Mouse (Mus musculus): Measurements from ENCODE around the gene Ahsa1. TPM values are rescaled to one million over a fixed set of nuclear protein-coding genes. Genes with fewer than 3 reads are reported as not detected.

Gene Ahsa1
- 218 and 222 TPM in 2 replicates for polyA plus RNA-seq (2016; fragmentation: Nextera tagmentation; extraction: Ambion mirVana)

DNA sequence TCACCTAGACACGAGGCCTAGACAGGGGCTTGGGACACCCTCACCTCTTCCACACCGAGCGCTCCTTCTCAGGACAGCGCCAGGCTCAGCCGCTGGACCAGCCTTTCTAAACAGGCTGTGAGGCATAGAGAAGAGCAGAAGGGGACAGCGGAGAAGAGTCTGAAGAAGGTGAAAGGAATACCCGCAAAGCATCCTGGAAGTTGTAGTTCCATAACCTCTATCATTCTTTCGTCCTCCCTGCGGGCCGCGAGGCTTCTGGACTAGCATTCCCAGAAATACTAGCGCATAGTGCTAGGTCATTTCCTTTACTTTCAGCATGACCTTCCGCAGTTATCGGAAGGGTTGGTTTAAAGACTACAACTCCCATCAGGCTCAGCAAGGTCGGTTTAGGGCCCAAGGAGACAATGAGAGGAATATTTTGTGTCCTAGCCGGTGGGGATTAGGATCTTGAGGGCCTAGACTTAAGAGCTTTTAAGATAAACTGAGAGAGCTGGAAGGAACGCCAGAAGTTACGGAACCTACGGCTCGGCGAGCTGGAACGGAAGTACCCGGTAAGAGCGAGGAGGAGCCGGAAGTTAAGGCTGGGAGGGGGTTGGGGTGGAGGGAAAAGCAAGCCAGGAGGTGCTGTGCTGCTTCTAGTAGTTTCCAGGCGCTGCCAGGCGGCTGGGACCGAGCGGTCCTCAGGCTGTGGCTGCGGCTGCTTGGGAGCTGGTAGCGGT lies at the start of gene Ahsa1, which contains the start of gene Vipas39:
TSS of gene Ahsa1 (plus strand) at position 372 of the 719 bp plus-strand sequence.
TSS of gene Vipas39 (minus strand) at position 149 of the 719 bp plus-strand sequence.
- ATAC-seq (ENCODE audit: insufficient number of reproducible peaks, insufficient read depth, low FRiP score, low TSS enrichment), result peak; percentile 98
- H3K27me3 ChIP-seq, result no peaks in the 10 kb centered on the region

DNA sequence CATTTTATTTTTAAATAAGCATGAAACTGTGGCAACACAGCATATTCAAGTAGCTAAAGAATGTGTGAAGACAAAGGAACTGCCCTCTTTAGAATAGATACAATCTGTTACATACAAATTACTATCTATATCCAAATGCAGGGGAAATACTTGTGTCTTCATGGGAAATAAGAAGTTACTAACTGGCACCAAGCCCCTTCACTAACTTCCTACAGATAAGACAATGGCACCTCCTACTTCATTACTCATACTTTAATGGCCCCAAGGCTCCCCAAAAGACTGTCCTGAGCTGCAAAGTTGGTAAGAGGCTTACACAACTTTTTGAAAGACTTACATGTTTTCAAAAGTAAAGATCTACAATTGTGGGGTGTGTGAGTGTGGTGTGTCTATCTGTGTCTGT lies 48.7 kb upstream of the Ahsa1 start:
- no peak overlapping the region for H3K27ac ChIP-seq
- no peak for ATAC-seq (ENCODE audit: insufficient number of reproducible peaks, insufficient read depth, low FRiP score, low TSS enrichment)

More for the DNA sequence above, at the start of gene Ahsa1, which contains the start of gene Vipas39:
- H3K36me3 ChIP-seq, result peaks cover 40% of the 10 kb centered on the region
- H3K9me3 ChIP-seq, result no peaks in the 10 kb centered on the region
- peaks cover 13% of the 10 kb centered on the region for H3K4me1 ChIP-seq
- peak within 1 kb of the TSS; percentile 87 for H3K27ac ChIP-seq
- WGBS, result under 1% methylated on average over 31 of the region's 31 CpGs
- H3K4me2 ChIP-seq (replicated peaks), result peak within 1 kb of the TSS; percentile 67
- H3K9ac ChIP-seq, result peak within 1 kb of the TSS; percentile 90
- H3K4me3 ChIP-seq, result peak within 1 kb of the TSS; percentile 75

GRCm38 (mm10) chr12:87219362-87219761 lies 46.9 kb upstream of the Ahsa1 start:
- Histone ChIP-seq H3K9ac (no peak overlapping the region), H3K36me3 (no peaks in the 10 kb centered on the region), H3K9me3 (no peaks in the 10 kb centered on the region), H3K4me2 (replicated peaks) (no peak overlapping the region), H3K27me3 (no peaks in the 10 kb centered on the region), H3K4me3 (no peak overlapping the region), H3K4me1 (no peaks in the 10 kb centered on the region; the same call in 1 of the 2 replicates), H3K27ac (no peak overlapping the region)
- 70% methylated on average over 7 of the region's 7 CpGs for WGBS
- no peak for ATAC-seq (ENCODE audit: insufficient number of reproducible peaks, insufficient read depth, low FRiP score, low TSS enrichment)

More for the DNA sequence above, 48.7 kb upstream of the Ahsa1 start:
- no peaks in the 10 kb centered on the region; the same call in 1 of the 2 replicates for H3K4me1 ChIP-seq
- H3K4me3 ChIP-seq, result no peak overlapping the region
- H3K9me3 ChIP-seq, result no peaks in the 10 kb centered on the region
- no peak overlapping the region for H3K9ac ChIP-seq
- H3K4me2 ChIP-seq (replicated peaks), result no peak overlapping the region
- H3K36me3 ChIP-seq, result no peaks in the 10 kb centered on the region
- no peaks in the 10 kb centered on the region for H3K27me3 ChIP-seq

- WGBS, result 69% methylated on average over 10 of the region's 10 CpGs
- no peaks in the 10 kb centered on the region for H3K4me1 ChIP-seq
- H3K27me3 ChIP-seq, result no peaks in the 10 kb centered on the region
- H3K27ac ChIP-seq, result no peak overlapping the region
- H3K36me3 ChIP-seq, result no peaks in the 10 kb centered on the region
- no peak overlapping the region for H3K4me2 ChIP-seq (replicated peaks)
- H3K9me3 ChIP-seq, result no peaks in the 10 kb centered on the region
- H3K4me3 ChIP-seq, result no peak overlapping the region
- ATAC-seq (ENCODE audit: insufficient number of reproducible peaks, insufficient read depth, low FRiP score, low TSS enrichment), result no peak
- no peak overlapping the region for H3K9ac ChIP-seq
These were observed 41.3 kb upstream of the Ahsa1 start for GRCm38 (mm10) chr12:87224950-87225349.

DNA sequence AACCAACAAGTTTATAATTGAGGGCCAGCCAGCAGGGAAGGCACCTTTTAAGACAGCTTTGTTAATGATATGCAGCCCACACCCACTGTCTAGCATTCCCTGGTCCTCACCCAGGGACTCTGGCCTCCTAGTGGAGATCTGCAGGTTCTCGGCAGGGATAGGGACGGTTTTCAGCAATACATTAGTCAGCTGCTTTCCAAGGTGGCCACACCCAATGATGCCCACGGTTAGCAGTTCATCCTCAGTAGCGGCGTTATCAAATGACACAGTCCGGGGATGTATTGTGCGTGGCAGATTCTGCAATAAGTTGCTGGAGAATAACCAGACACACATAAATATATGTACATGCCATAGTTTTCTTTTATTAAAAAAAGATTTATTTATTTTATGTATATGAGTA lies 39.5 kb upstream of the Ahsa1 start:
- H3K36me3 ChIP-seq, result no peaks in the 10 kb centered on the region
- ATAC-seq (ENCODE audit: insufficient number of reproducible peaks, insufficient read depth, low FRiP score, low TSS enrichment), result no peak
- no peak overlapping the region for H3K9ac ChIP-seq
- H3K4me1 ChIP-seq, result no peaks in the 10 kb centered on the region
- H3K27me3 ChIP-seq, result no peaks in the 10 kb centered on the region
- no peak overlapping the region for H3K4me3 ChIP-seq
- no peak overlapping the region for H3K27ac ChIP-seq
- no peaks in the 10 kb centered on the region for H3K9me3 ChIP-seq
- no peak overlapping the region for H3K4me2 ChIP-seq (replicated peaks)
- WGBS, result 74% methylated on average over 7 of the region's 7 CpGs

DNA sequence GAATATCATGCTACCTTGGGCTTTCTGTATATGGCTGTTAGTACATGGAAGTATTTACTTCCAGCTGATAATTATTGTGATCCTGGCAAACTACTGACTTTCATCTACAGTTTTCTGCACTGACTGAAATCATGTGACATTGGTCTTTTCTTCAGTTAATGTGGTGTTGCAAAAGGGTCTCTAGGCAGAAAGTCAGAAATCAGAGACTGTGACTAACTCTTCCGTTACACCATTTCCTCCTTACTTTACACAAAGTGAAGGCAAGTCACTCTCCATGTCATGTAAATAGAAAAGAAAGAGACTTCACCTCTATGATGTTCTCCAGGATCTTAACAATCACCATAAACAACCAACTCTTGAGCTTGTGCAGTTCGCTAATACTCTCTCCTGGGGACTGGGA lies 36.6 kb upstream of the Ahsa1 start:
- H3K27ac ChIP-seq, result no peak overlapping the region
- H3K27me3 ChIP-seq, result no peaks in the 10 kb centered on the region
- H3K9ac ChIP-seq, result no peak overlapping the region
- WGBS, result 78% methylated on average over 2 of the region's 2 CpGs
- H3K4me3 ChIP-seq, result no peak overlapping the region
- H3K4me1 ChIP-seq, result no peaks in the 10 kb centered on the region
- H3K4me2 ChIP-seq (replicated peaks), result no peak overlapping the region
- no peak for ATAC-seq (ENCODE audit: insufficient number of reproducible peaks, insufficient read depth, low FRiP score, low TSS enrichment)
- no peaks in the 10 kb centered on the region for H3K36me3 ChIP-seq
- no peaks in the 10 kb centered on the region for H3K9me3 ChIP-seq

DNA sequence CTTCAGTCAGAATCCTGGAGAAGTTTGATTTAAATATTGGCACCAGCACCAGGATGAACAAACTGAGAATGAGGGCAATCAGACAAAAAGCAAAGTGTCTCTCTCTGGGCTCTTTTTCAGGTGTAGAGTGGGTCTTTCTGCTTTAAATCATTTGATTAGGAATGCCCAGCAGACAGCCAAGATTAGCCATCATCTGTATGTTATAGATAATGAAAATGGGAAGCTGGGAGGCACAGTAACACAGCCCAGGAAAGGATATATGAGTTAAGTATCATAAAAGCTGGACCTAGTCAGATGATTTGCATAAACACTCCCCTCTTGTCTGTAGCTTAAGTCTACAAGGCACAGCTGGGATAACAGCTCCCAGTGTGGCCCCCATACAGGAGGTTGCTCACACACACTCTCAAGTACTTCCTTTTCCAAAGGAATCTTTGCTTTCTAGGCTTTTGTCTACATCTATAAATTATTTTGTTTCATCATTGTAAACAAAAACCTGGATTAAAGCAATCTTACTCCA lies 35.8 kb upstream of the Ahsa1 start:
- no peak overlapping the region for H3K4me3 ChIP-seq
- no peaks in the 10 kb centered on the region for H3K9me3 ChIP-seq
- ATAC-seq (ENCODE audit: insufficient number of reproducible peaks, insufficient read depth, low FRiP score, low TSS enrichment), result no peak
- no peak overlapping the region for H3K4me2 ChIP-seq (replicated peaks)
- no peak overlapping the region for H3K27ac ChIP-seq
- no peak overlapping the region for H3K9ac ChIP-seq
- H3K27me3 ChIP-seq, result no peaks in the 10 kb centered on the region
- no peaks in the 10 kb centered on the region for H3K4me1 ChIP-seq
- H3K36me3 ChIP-seq, result no peaks in the 10 kb centered on the region

DNA sequence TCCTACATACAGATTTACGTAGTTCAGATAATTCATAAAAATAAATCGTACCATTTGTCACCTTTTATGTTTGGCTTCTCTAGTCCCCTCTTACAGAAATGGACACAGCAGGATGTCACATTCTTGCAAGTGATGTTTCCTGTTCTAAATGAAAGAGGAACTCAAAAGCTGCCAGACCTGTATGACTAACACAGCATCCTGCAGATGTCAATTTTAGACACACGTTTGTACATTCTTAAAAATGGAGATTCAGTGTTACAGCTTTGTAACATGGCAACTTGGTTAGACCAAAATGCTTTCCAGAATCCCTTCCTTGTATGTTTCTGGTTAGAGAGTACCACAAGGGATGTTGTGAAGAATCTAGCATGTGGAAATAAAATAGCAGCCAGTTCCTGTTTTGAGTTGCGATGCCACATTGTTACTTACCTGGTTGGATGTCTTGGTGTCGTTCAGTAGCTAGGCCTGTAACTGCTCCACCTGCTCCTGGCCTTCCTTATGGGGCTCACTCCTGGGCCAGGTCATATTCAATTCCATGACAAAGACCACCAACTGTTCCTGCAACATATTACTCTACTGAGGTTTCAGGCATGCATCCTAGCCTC lies 29.3 kb upstream of the Ahsa1 start:
- 89% methylated on average over 5 of the region's 5 CpGs for WGBS
- Histone ChIP-seq H3K4me1 (no peaks in the 10 kb centered on the region), H3K27me3 (no peaks in the 10 kb centered on the region), H3K9ac (no peak overlapping the region), H3K36me3 (peaks cover 41% of the 10 kb centered on the region), H3K27ac (no peak overlapping the region), H3K4me2 (replicated peaks) (no peak overlapping the region), H3K9me3 (no peaks in the 10 kb centered on the region), H3K4me3 (no peak overlapping the region)
- ATAC-seq (ENCODE audit: insufficient number of reproducible peaks, insufficient read depth, low FRiP score, low TSS enrichment), result no peak

GRCm38 (mm10) chr12:87238632-87239031 lies 27.6 kb upstream of the Ahsa1 start, which contains the start of gene Noxred1:
TSS of gene Noxred1 (minus strand) at chr12:87238732.
- Histone ChIP-seq H3K9ac (no peak within 1 kb of the TSS), H3K4me3 (no peak within 1 kb of the TSS), H3K9me3 (no peaks in the 10 kb centered on the region), H3K27me3 (no peaks in the 10 kb centered on the region), H3K4me2 (replicated peaks) (no peak within 1 kb of the TSS), H3K36me3 (peaks cover 47% of the 10 kb centered on the region), H3K4me1 (no peaks in the 10 kb centered on the region), H3K27ac (no peak within 1 kb of the TSS)
- 85% methylated on average over 1 of the region's 1 CpGs for WGBS
- ATAC-seq (ENCODE audit: insufficient number of reproducible peaks, insufficient read depth, low FRiP score, low TSS enrichment), result no peak

GRCm38 (mm10) chr12:87250161-87250560 lies 16.1 kb upstream of the Ahsa1 start:
- no peaks in the 10 kb centered on the region for H3K9me3 ChIP-seq
- no peak overlapping the region for H3K9ac ChIP-seq
- no peaks in the 10 kb centered on the region for H3K27me3 ChIP-seq
- no peak overlapping the region for H3K4me3 ChIP-seq
- H3K4me2 ChIP-seq (replicated peaks), result no peak overlapping the region
- no peaks in the 10 kb centered on the region for H3K4me1 ChIP-seq
- H3K36me3 ChIP-seq, result peaks cover 85% of the 10 kb centered on the region
- WGBS, result 94% methylated on average over 6 of the region's 6 CpGs
- H3K27ac ChIP-seq, result no peak overlapping the region
- ATAC-seq (ENCODE audit: insufficient number of reproducible peaks, insufficient read depth, low FRiP score, low TSS enrichment), result no peak

GRCm38 (mm10) chr12:87253878-87254277 lies 12.4 kb upstream of the Ahsa1 start:
- H3K27me3 ChIP-seq, result no peaks in the 10 kb centered on the region
- H3K4me2 ChIP-seq (replicated peaks), result no peak overlapping the region
- H3K9me3 ChIP-seq, result no peaks in the 10 kb centered on the region
- ATAC-seq (ENCODE audit: insufficient number of reproducible peaks, insufficient read depth, low FRiP score, low TSS enrichment), result no peak
- H3K4me3 ChIP-seq, result no peak overlapping the region
- no peak overlapping the region for H3K9ac ChIP-seq
- H3K27ac ChIP-seq, result no peak overlapping the region
- H3K36me3 ChIP-seq, result peaks cover 90% of the 10 kb centered on the region
- H3K4me1 ChIP-seq, result no peaks in the 10 kb centered on the region
- WGBS, result 93% methylated on average over 6 of the region's 6 CpGs

GRCm38 (mm10) chr12:87256629-87257028 lies 9.7 kb upstream of the Ahsa1 start:
- Histone ChIP-seq H3K4me1 (no peaks in the 10 kb centered on the region), H3K27ac (no peak overlapping the region), H3K4me3 (no peak overlapping the region), H3K36me3 (peaks cover 78% of the 10 kb centered on the region), H3K4me2 (replicated peaks) (no peak overlapping the region), H3K27me3 (no peaks in the 10 kb centered on the region), H3K9me3 (no peaks in the 10 kb centered on the region), H3K9ac (no peak overlapping the region)
- no peak for ATAC-seq (ENCODE audit: insufficient number of reproducible peaks, insufficient read depth, low FRiP score, low TSS enrichment)
- 96% methylated on average over 5 of the region's 5 CpGs for WGBS

Data from embryonic facial prominence, embryonic 12.5 days (tissue).